Mouse (Mus musculus) heart, adult 8-10 months (tissue): Measurements from ENCODE around the gene Ttc4. TPM values are rescaled to one million over a fixed set of nuclear protein-coding genes. Genes with fewer than 3 reads are reported as not detected.

ENCODE experiments used
- DNase-seq: peaks from one replicate; pipeline ENCODE4 v3.0.0; 2022; ENCODE audit warnings: low spot score
- total RNA-seq, 4 experiments: library from RNA; stranded (reverse); gene quantifications; 2 replicates each; pipeline ENCODE4 v1.2.4; 2022

The Ttc4 gene
- total RNA-seq, 4 experiments from 2014 or later, result 17.1 to 20.9 (median 19.0) TPM

DNA sequence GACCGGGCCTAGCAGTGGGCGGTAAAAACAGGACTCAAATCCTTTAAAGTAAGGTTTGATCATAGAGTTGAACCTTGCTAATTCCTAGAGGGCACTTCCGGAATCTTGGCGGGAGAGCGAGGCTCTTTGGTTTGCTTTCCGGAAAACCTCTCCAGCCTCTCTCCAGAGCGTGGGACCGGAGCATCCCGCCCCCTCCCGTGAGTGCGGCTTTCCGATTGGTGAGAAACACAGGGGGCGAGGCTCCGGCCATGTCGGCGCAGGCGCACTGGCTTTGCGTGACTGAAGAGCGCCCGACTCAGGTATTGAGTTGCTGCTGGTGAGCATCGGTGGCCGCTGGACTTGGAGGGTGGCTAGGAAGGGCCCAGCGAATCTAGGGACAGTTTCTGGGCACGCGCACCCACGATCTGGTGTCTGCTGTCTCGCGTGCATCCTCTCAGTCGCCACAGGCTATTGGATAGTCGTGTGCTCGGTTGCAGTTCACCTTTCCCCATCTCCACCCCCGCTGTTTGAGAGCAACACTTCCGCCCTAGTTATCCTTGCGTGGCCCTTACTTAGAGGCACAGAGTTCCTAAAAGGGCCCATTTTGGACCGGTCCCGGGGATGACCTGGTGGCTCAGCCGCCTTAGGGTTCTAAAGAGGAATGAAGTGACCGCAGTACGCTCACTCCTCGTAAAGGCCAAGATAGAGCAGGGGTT, 27.8 kb downstream of the Ttc4 start, which contains the start of gene Pars2:
Gene Pars2 (plus strand): TSS at position 237 of the 695 bp plus-strand sequence.
- peak; percentile 97 for DNase-seq

GRCm38 (mm10) chr4:106647137-106647536, 31.6 kb downstream of the Ttc4 start:
- DNase-seq, result no peak

- DNase-seq, result no peak
Measured at GRCm38 (mm10) chr4:106645797-106646196, 32.9 kb downstream of the Ttc4 start.

DNA sequence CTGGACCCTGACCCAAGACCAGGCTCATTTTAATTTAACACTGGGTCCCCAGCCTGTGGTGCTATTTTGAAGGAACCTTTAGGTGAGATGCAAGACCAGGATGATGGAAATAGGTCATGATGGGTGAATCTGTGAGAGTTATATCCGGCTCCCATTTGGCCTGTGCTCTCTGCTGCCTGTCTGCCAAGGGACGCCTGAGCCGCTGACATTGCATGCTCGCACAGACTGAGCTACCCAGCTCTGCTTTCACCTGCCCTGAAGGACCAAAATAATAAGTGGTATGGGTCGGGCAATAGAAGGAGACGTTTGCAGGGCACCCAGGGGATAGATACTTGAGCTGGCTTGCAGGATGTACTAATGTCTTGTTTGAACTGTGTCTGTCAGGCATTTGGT, 34.5 kb downstream of the Ttc4 start:
- no peak for DNase-seq

- DNase-seq, result no peak
Measured at GRCm38 (mm10) chr4:106643483-106644217, 35.1 kb downstream of the Ttc4 start.

DNA sequence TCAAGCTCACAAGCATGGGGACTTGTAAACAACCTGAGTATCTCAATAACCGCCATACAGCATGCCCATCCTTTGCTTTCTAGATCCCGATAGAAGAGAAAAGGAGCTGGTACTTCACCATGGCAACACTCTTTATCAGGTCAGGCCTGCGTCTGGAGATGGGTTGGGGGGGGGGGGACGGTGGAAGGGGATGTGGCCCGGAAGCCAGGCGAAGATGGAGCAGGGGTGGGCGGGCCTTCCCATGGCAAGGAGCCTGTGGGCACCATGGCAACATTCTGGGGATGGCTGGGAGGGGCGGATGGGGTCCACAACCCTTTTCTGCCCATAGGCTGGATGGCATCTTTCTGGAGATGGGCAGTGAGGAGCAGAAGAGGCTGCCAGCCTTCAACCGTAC, 44.7 kb downstream of the Ttc4 start:
- no peak for DNase-seq

GRCm38 (mm10) chr4:106633281-106634085, 45.3 kb downstream of the Ttc4 start:
- DNase-seq, result no peak

DNA sequence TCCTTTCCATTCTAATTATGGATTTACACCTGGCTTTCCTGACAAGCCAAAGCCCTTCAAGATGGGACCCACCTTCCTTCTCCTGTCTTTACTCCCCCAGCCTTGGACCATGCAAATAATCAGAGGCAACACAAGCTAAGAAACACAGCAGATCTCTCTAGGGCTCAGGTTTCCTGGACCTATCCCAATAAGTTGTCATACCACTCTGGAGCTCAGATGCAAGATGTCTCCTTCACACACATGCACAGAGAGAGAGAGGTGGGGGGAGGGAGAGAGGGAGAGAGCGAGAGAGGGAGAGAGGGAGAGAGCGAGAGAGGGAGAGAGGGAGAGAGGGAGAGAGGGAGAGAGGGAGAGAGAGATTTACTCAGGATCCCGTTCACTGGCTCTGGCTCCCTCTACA, 46.4 kb downstream of the Ttc4 start:
- no peak for DNase-seq

GRCm38 (mm10) chr4:106630333-106631220, 48.2 kb downstream of the Ttc4 start:
- DNase-seq, result peak; percentile 49

DNA sequence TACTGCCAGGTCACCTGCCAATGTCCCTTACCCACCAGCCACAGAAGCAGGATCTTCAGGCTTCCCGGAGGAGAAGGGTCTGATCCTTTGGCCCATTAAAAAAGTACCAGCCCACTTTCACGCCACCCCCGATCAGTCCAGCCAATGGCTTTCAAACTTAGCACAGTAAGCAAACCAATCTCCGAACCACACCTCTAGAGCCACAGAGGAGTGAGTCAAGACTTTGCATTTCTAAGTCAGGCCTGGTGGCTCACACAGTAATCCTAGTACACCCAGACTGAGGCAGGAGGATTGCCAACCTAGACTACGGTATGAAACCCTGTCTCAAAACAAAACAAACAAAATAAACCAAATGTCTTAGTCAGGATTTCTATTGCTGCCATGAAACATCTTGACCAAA, 49.4 kb downstream of the Ttc4 start:
- DNase-seq, result no peak

DNA sequence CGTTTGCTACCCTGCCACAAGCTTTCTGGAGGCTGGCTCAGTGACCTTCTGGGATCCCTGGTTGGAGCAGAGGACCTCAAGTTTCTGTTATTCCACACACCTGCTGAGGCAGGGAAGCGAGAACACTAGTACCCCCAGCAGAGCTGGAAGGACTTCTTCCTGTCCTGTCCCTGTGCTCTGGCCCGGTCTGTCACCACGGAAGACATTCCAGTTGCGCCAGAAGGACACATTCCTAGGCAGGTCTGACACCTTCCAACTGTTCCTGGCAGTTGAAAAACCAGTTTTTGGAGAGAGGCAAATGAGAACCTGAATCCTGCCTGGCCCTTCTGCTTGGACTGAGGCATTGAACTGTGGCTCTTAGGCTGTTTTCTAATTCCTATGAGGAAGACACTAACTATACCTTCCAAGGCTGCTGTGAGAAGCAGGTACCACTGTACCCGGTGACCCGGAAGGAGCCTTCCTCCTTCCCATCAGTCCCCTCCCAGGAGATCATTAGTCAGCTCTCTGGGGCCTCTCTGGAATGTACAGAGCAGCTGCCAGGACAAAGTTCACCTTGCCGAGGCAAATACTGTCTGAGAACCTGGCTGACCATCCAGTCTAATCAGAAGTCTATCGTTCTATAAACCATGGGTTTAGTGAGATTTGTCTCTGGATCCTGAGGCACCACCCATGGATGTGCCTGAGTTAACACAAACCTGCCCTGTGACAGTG, 49.9 kb downstream of the Ttc4 start:
- DNase-seq, result no peak

GRCm38 (mm10) chr4:106627809-106628208, 50.9 kb downstream of the Ttc4 start:
- DNase-seq, result no peak

- no peak for DNase-seq
Measured at GRCm38 (mm10) chr4:106624271-106624670, 54.5 kb downstream of the Ttc4 start.

- no peak for DNase-seq
Measured at GRCm38 (mm10) chr4:106622712-106623111, 56.0 kb downstream of the Ttc4 start.

DNA sequence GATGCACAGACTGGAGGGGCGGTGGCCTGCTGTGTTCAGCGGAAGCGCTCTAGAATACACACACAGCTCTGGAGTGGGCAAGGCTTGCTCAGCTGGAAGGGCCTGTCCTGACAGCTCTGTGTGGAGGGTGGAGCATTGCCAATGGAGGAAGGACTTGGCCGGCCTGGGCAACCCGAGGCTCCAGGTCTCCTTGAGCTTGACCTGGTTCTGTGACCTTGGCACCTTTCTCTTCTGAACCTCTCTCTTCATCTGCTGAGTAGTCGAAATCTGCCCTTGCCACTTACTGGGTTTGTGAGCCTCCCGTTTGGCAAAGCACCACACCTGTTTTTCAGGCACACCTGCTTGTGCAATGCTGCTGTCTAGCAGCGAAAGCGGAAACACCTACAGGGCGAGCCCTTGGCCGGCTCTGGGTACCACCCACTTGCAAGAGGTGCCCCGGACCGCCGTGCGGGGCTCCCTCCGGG, 56.7 kb downstream of the Ttc4 start, which contains the start of gene Ttc22:
Gene Ttc22 (plus strand): TSS at position 403 of the 464 bp plus-strand sequence.
- no peak for DNase-seq

- DNase-seq, result no peak
Measured at GRCm38 (mm10) chr4:106621428-106621827, 57.3 kb downstream of the Ttc4 start.

GRCm38 (mm10) chr4:106618898-106619297, 59.8 kb downstream of the Ttc4 start:
- no peak for DNase-seq

- no peak for DNase-seq
Measured at GRCm38 (mm10) chr4:106617056-106617455, 61.7 kb downstream of the Ttc4 start, which contains the start of gene Lexm. Lexm (minus strand) TSS chr4:106617241.

GRCm38 (mm10) chr4:106615637-106616036, 63.1 kb downstream of the Ttc4 start:
- no peak for DNase-seq

DNA sequence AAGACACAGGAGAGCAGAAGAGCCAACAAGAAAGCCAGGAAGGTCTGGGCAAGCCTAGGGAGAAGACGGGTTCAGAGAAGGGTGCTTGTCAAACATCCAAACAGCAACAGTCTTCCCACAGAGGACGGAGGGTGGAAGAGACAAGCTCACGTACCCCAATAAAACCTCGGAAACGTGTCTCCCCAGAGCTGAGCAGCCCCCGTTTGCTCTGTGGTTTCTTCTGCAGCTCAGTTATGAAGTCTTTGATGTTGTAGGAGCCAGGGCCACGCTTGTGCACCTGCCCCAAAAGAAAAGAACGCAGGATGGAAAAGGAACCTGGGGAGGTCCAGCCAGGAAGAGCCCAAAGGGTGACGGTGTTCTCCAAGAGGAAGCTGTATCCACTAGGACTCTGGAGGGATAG, 63.9 kb downstream of the Ttc4 start:
- DNase-seq, result no peak
